Mouse (Mus musculus) olfactory bulb, adult 2 months (tissue): ENCODE data around the gene Camsap3.

ENCODE experiments used
- CTCF ChIP-seq: fragments of 200-500 bp; IDR thresholded peaks from 2 replicates; pipeline ENCODE4 v1.5.1; 2012; ENCODE audit warnings: low read depth, mild to moderate bottlenecking, low read length, moderate library complexity; ENCODE audit not compliant: insufficient read depth
- POLR2A ChIP-seq: fragments of 200-500 bp; IDR thresholded peaks from 2 replicates; pipeline ENCODE4 v1.6.1; 2012; ENCODE audit warnings: mild to moderate bottlenecking, low read depth, low read length, moderate library complexity; ENCODE audit not compliant: insufficient read depth

DNA sequence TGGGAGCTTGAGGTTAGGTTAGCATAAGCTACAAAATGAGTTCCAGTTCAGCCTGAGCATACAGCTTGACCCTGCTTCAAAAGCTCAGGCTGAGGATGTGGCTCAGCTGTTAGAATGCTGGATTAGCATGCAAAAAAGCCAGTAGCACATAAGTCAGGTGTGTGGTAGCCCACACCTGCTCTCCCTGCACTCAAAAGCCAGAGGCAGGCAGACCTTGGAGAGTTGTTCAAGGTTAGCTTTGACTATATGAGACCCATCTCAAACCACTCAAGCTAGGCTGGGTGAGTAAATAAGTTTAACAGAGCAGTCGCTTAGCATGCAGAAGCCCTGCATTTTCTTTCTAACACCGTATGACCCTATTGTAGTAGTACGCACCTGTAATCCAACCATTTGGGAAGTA, 12.5 kb upstream of the Camsap3 start:
- TF ChIP-seq CTCF (no peak), POLR2A (no peak)
